Mouse (Mus musculus): ENCODE results near the gene Polr2g.

The Polr2g gene

DNA sequence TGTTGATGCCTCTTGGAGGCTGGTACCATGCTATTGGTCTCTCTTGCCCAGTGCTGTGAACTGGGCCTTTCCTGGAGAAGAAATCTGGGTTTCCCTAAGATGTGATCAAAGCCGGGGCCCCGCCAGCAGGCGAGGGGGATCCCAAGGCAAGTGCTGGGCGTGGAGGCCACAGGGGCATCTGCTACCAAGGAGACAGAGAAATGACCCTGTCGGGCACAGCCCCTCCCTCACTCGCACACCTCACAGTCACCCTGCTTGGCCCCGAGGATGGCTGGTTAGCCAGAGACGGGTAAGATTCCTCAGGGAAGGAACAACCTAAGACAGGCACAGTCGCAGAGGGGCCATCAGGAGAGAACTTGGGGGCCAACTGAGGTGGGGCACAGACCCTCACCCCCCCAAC lies 32.8 kb downstream of the Polr2g start:
- in situ Hi-C loops (cut with MboI, MseI): no loop called here

DNA sequence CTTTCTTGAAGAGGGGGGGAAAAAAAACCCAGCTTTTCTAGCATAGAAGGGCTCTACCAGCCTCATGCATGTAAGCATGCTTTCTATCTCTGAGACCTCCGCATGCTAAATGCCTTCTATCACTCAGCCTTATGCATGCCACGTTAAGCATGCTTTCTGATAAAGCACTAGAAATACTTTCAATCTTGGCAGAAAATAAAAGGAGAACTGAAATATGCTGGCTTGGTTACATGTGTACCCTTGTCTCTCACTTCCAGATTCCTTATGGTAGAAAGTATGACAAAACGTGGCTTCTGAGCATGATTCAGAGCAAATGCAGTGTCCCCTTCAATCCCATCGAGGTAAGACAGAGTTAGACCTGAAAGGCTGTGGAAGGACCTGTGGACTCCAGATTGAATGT lies 35.1 kb downstream of the Polr2g start:
- in situ Hi-C loops (cut with MboI, MseI): no loop called here

DNA sequence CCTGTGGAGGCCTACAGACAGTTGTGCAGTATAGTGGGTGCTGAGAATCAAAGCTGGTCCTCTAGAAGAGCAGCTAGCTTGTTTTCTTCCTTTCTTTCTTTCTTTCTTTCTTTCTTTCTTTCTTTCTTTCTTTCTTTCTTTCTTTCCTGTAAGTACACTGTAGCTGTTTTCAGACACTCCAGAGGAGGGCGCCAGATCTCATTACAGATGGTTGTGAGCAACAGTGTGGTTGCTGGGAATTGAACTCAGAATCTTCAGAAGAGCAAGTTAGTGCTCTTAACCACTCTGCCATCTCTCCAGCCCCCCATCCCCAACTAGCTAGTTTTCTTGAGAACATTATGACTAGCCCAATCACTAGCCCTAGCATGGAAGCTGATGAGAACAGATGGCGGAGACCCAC lies 37.6 kb downstream of the Polr2g start:
- in situ Hi-C loops (cut with MboI, MseI): no loop called here

GRCm38 (mm10) chr19:8758899-8759298 lies 39.5 kb downstream of the Polr2g start:
- in situ Hi-C loops (cut with MboI, MseI): no loop called here

DNA sequence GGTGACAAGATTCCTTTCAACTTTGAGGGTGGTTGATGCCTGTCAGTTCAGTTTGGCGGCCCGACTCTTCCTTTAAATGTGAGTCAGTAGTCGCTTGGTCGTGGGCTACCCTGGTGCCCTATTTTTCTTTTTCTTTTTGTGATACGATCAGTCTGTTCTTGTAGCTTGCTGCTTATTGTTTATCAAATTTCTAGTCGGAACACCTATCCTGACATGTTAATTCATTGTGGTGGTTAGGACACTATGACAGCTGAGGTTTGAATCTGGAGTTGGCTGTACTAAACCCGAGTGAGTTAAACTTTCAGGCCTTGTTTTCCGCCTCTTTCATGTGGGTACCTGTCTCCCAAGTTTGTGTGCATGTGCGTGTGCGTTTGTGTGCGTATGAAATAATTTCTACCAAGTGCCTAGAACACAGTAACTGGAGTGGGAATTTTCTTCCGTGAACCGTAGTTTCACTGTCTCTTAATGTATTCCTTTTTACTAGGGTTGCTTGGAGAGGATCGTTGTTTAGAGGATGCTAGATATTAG lies 40.8 kb downstream of the Polr2g start:
- in situ Hi-C loops (cut with MboI, MseI): no loop called here

GRCm38 (mm10) chr19:8756635-8757387 lies 41.6 kb downstream of the Polr2g start, which contains the start of gene Nxf1:
TSS of gene Nxf1 (plus strand) at chr19:8757073.
- in situ Hi-C loops (cut with MboI, MseI): no loop called here

DNA sequence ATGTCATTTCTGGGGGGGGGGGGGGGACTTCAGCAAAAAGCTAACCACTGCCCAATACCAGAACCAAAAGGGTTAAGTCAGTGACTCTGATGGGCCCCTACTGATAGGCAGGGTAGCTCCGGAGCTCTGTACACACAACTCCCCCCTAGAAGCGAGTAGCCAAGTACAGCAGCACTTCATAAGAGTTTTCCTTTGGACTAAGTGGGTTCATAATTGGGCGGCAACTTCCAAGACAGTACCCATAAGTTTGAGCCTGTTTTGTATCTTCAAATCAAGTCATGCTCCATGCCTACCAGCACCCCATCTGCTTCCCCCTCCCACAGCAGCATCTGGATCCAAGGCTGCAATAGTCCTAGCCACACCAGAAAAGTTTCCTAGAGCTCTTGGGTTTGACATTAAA lies 42.7 kb downstream of the Polr2g start:
- in situ Hi-C loops (cut with MboI, MseI): no loop called here

GRCm38 (mm10) chr19:8747368-8747767 lies 51.0 kb downstream of the Polr2g start:
- in situ Hi-C loops (cut with MboI, MseI): no loop called here

DNA sequence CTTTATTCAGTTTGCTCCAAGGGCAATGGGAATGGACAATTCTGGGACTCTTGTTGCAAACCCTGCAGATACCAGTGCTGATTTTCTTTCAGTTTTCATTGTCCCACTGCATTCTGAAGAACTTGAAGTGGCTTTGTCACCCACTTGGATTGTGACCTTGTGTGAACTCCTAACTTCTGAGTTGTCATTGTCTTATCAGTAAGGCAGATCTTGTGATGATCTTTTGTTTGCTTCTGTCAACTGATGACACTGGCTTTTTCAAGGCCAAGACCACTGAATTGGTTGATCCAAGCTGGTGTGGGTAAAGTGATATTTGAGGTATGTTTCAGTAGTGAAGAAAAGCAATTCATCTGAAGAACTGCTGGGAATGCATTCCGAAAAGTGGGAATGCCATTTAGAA lies 53.0 kb downstream of the Polr2g start:
- in situ Hi-C loops (cut with MboI, MseI): no loop called here

All from regulatory T cell (primary cell).